Mouse (Mus musculus) urinary bladder, postnatal 4 days (tissue): ENCODE results near the gene Hmcn1.

ENCODE experiments used
- DNase-seq, 2 experiments: peaks; one replicate each; pipeline ENCODE4 v3.0.0; 2021 to 2022; ENCODE audit warnings: low spot score in 2 of 2

Hmcn1 gene

DNA sequence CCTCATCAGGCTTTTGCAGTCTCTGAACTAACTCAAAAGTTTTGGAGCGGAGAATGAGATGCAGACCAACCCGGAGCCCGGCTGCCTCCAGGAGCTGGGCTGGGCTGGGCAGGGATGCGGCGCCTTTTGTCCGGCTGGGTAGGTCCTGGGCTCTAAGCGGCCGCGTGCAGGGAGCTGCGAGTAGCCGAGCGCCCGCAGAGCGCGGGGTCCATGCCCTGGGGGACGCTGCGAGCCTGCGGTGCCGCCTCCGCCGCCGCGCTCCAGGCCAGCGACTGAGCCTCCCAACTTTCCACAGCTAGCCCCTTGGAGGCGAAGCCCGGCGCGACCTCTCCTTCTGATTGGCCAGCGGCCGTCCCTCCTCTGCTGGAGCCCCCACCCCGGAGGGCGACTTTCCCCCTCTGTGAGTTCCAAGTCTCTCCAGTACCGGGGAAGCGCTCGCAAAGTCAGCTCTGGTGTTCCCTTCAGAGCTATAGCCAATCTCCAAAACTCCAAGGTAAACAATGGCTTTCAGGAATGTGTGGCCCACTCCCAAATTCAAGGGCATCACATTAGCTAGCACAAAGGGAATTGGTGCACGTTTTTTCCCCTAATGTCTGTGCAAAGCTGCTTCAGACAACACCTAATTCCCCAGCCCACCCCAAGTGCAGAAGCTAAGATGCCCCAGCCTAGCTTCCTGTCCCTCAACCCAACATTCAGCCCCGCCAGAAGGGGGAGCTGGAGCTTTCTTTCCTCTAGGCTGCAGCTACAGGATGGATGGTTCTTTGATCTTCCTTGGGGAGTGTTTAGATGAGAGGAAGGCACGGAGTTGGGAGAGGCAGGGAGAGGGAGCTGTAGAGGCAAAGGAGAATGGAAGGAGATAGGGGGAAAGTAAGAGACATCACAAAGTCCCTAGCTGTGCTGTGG, at the start of gene Hmcn1:
Gene Hmcn1, minus strand, starts transcription at position 274 of the 903 bp plus-strand sequence.
- peak; percentile 66 to 73 for DNase-seq

DNA sequence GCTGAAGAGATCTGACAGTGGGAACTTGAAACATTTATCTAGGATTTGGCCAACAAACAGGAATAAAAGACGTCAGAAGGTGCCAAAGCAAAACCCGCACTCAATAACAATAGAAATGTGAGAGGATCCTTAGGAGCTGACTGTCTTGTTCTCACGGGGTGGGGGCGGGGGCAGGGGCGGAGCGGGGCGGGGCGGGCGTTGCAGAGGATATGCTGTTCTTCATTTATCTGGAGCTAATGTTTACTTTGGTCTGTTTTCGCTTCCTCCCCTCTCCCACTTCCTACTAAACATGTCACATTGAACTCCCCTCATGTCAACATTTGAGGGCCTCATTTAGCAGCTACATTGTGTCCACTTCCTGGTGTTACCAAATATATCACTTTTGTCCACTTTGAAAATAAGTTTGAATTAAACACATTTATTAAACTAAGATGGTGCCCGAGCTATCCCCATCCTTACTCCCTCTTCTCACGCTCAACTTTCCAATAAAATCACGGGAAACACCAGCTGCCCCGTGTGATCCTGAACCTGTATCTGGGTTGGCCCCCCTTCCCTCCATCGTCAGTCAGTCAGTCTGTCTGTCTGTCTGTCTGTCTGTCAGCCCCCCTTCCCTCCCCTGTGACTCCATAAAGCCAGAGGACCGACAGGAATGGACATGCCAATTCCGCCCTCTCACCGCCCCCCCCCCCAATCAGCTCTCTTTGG, 47.9 kb upstream of the Hmcn1 start:
- DNase-seq = no peak

DNA sequence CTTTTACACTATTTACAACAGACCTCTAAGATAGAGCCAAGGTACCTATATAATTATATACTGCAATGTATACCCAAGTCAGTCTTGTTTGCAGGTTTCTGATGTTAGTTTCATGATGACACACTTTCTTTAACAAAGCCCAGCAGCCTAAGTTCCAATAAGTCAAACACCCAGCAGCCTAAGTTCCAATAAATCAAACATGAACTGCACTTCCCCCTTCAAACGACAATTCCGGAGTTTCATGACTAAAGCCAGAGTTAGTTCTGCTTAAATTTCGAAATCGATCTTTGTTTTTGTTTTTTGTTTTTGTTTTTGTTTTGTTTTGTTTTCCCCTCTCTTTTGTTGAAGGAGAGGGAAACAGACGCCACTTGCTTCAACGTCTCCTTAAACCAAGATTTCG, 47.1 kb upstream of the Hmcn1 start:
- no peak for DNase-seq

DNA sequence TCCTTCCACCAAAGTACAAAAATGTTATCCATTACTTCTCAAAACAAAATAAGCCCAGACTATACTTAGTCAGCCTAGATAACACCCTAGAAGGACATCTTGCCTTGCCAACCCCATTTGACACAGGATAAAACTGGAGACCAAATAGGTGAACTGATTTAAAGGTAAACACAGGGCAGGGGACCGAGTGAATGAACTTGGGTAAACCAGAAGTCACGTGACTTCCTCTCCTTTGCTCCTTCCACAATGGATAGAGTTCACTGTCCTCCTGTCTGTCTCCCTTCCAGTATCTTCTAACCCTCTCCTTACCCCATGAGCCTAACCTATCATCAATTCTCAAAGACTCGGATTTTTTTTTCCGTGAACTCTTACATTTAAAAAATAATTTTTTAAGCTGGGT, 46.0 kb upstream of the Hmcn1 start:
- DNase-seq = no peak

DNA sequence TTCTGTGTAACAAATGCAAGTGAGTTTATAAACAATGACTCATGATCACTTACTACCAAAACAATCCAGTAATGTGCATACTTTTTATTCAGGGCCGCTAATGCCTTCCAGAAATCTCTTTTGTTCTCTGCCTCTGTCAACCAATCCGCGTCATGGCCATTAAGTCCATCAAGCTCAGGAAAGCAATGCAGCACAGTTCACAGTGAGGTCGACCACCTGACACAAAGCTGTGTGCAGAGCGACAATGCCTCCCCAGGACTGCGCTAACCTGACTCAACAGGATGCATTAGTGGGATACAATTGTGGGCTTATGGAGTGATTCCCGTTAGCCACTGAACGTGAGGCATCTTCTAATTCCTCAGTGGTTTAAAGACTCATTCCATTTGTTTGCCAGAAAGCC, 45.3 kb upstream of the Hmcn1 start:
- DNase-seq = no peak

DNA sequence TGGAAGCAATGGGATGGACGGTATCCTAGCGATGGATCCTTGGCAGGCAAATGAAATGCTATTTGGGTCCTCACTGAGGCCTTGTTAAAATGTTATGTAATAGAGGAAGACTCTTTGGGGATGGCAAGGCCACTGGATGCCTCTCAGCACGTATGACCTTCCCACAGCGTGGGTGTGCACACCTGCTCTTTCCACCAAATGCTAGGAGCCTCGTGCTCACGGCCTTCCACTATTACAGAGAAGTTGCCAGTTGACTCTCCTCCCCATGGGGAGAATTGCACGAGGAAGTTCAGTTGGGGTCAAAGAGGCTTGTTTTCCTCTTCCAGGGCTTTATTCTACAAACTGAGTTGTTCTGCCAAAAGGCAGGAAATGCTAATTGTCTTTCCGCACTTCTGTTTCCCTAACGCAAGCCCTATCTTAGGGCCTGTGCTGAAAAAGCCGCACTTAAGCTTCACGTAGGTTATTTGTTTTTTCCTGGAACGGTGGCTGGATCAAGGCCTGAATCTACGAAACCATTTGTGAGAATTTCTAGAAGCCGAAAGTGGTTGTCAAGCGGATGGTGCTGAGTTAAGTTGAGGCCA, 43.3 kb upstream of the Hmcn1 start:
- DNase-seq = no peak

DNA sequence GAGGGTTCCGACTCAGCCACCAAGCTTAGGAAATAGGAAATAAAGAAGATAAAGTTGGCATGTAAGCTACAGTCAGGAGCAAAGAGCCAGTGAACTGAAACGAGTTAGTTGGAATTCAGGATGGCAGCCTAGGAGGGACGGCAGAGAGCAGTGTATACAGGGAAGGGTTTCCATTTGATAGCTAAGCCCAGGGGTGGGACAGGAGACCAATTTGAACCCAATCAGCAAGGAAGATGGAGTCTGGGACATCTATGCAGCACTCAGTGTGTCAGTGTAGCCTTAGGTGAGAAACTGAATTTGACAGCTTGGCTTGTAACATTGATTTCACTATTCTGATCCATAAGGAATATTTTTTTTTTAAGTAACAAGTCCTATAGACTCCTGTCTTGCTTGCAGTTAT, 42.5 kb upstream of the Hmcn1 start:
- DNase-seq = no peak

DNA sequence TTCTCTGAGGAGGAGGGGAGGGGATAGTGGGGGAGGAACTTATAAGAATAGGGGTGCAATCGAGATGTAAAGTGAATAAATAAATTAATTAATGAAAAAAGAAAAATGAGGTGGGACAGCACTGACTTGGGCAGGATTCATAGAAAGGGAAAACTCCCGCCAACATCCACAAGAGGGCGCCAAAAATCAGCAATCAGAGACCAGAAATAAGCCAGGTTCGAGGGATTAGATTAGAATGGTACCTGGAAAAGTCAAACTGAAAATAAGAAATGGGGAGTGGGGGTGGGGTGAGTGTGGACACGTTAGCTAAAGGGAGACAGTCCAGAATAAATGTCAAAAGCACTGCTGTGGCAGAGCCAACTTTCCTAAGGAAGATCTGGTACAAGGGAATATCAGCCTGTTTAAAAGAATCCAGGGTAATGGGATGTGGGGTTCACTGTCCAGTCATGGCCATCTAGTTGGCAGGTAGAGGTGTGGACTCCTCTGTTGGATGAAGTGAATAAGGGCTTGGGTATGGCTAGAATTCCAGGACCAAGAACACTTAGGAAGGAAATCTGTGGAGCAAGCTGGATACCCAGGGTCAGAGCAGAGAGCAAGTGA, 41.9 kb upstream of the Hmcn1 start:
- DNase-seq = no peak

DNA sequence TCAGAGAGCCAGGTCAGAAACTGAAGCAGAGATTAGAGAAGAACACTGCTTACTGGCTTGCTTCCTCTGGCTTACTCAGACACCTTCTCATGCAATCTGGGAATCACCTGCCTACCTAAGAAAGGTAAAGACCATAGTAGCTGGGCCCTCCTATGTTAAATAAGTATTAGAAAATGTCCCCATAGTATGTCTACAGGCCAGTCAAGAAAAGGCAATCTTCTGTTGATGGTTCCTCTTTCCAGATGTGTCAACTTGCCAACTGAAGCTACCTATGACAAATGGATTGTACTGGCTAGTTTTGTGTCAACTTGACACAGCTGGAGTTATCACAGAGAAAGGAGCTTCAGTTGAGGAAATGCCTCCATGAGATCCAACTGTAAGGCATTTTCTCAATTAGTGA, 40.1 kb upstream of the Hmcn1 start:
- no peak for DNase-seq

DNA sequence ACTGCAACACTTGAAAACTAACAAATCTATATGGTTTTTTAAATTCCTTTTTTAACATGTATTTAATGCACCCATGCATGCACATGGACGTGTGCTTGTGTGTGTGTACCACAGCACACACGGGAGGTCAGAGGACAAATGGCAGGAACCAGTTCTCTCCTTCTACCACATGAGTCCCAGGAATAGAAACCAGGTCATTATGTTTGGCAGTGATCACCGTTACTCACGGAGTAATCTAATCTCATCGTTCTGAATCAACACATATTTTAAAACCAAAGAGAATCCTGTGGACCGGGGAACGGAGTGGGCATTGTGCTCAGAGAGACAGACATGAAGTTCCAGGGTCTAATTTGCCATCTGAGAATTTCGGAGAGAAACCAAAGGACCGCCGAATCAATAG, 38.3 kb upstream of the Hmcn1 start:
- DNase-seq = no peak

DNA sequence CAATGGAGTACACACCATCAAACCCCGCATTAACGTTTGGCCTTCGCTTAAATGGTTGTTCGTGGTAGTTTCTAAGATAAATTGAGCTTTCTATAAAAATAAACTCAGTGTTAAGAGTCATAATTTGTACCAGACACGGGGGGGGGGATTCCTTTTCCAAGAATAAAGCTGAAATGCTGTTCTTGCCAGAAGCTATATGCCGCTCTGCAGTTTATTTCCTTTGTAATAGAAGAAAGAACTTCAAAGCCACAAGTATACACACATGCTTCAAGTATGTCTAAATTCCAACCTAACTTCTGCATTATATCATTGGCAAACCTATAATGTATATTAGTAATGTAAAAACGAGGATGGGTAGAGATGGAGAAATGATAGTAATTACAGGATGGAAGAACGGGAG, 37.9 kb upstream of the Hmcn1 start:
- DNase-seq = no peak

DNA sequence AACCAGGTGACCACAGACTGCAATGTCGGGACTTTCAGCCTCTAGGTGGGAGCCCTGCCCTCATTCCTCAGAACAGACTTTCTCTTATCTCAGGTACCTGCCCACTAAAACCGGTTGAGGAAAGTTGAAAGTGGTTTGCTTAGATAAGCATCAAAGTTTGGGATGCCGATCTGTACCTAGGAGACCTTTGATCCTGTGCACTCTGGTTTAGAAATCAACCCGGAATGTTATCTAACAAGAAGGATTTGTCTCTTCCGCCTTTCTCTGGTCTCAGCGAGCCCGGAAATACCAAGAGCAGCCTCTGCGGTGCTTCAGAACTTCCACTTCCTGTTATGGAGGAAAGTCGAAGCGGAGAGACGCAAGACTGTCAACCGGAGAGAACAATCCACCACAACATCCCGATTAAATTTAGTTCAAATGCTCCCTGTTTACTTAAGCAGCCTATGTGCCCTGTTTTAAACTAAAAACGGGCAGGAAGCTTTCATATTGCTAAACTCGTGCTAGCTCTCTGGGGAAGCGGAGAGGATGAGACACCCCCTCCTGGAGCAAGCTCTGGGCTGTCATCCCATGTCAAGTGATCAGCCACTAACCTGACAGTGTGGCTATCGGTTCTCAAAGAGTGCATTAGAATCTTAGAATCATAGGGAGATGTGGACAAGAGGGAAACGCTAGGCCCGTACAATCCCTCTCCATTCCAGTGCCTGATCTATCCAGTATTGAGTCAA, 32.0 kb upstream of the Hmcn1 start:
- no peak for DNase-seq

DNA sequence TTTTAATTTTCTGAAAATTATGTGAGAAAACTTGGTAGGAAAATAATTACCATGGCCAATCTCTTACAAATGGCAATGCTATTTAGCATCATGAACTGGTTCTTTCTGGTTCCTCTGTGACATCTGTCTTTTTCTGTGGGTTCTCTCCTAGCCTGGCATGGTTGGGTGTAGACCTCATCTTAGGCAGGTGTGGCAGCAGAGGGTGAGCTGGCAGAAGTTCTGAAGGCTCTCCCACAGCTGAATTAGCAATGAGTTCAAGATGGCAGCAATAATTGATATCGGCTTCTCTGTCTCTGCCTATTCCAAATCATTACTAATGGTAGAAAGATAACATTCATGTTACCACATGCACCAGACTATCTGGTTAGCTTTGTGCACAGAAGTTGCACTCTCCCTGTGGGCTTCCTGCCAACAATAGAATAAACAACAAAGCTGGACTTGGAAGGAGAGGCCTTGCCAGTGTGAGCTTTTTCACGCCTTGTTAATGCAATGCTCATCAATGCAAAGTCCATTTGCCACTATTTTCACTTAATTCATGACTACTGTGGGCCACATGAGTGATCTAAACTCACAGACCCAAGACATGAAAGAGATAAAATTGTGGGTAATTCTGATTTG, 26.1 kb upstream of the Hmcn1 start:
- DNase-seq = no peak

DNA sequence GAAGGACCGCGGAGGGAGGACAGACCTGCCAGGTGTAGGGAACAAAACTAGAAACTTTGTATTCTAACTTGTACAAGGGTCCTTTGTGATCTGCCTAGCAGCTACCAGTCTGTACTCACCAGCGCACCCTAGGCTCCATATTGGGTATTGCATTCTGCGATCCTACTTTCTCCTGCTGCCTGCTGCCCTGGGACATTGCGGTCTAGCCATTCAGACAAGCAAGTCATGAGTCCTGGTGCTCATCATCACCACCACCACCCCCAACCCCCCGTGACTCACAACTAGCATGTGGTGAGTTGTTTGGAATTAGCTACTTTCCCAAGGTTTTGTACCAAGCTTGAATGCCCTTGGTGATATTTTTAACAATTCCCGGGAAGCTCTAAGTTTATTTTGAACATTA, 17.8 kb upstream of the Hmcn1 start:
- DNase-seq = peak; percentile 44 to 81

DNA sequence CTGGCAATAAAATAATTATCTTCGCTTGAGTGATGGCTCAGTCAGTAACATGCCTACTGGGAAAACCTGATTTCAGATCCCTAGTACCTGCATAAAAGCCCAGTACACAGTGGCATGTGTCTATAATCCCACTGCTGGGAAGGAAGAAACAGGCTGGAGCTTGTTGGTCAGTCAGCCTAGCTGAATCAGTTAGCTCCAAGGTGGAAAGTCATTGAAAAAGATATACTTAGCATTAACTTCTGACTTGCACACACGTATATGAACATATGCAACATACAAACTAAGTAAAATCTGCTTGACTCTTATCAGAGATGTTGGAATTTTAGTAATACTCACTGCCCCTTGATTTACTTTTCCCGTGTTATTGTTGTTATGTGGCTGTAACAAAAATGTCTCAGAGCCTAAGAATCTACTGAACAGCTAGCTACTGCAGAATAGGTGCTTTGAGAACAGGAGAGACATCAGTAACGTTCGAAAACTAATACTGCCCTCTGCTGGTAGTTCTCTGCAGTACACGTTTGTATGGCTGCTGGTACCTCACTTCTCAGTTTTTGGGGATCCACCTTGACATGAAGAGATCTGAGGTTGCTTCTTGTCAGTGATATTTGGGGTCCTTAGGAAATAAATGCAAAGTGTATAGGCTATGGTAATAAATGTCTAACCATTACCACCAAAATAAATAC, 16.0 kb upstream of the Hmcn1 start:
- DNase-seq = no peak

DNA sequence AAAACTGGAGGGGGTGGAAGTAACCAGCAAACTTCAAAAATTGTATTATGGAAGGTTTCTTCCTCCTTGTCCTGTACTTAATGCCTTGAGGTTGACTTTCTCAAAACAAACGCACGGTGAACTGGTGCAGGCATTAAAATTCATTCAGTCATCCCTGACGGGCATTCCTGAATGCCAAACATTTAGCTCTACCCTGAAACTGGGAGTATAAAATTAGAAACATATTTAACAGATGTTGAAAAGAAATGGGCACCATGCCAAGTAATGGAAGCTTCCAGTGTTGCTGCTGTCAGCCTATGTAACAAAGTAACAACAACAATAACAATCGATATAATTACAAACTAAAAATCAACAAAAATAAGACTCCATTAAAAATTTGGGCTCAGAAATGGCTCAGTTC, 14.5 kb upstream of the Hmcn1 start:
- no peak for DNase-seq

DNA sequence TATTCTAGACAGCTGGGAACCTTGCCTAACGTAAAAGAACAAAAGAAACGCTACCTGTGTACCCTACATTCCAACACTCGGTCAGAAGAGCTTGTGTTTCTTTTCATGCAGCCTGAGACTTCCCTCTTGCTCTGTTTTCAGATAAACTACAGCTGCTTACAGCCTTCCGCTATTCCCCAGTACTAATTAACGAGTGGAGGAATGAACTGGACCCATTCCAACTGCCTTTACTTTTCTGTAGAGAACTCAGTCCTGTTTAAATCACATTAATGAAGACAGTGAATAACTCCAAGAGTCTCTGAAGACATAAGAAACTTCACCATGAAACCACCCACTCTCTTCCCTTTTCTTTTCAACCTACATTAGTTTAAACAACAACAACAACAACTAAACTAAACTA, 10.8 kb upstream of the Hmcn1 start:
- no peak for DNase-seq

DNA sequence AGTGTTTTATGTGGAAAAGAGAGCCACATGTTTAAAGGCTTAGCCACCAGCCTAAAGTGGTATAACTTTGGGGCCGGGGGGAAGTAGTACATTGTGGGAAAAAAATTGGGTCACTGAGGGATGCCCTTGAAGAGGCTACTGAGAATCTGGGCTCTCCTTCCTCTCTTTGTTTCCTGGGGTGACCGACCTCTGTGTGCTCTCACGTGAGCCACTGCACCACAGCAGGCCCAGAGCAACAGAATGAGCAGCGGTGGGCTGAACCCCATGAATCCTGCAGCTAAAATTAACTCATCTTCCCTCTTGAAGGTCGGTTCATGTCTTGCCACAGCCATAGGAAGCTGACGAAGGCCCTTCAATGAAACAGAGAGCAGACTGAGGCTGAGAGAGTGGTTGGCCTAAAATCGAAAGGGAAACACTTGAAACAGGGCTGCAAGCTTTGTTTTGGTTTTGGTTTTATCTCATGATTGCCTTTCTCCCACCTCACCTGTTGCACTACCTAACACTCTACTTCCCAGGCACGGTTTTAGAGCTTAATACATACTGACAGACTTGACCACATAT, 8.7 kb upstream of the Hmcn1 start:
- no peak for DNase-seq

DNA sequence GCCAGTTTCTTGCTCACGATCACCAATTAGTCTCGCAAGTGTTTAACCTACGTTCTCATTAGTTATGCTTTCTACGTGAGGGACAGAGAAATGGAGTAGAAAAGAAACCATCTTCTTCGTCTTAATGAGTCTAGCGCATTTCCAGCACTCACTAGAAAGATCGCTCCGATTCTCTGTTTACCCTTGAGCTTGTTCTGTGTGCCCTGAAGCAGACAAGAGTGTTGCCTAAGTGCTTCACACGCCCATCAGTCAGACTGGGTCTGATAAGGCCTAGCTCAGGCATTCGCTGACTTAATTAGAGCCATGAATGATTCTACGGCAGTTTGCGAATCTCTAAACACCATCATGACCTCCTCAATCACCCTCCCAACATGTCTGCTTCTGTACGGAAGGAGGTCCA, 7.5 kb upstream of the Hmcn1 start:
- DNase-seq = no peak

DNA sequence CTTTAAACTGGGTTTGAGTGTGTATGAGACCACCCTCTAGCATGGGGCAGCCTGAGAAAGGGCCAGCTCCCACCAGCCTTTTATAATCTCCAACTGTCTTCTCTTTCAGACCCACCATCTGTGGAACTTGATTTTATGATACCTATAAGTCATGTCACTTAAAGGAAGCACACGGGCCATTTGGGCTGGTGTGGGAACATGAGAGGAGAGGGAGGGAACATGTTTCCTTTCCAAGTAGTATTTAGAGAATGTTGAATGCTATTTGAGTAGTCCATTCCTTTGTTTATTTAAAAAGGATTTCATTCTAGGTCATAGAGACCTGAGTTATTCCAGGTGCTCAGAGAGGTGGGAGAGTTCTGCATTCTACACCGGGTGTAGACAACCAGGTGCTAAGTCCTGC, 1.4 kb upstream of the Hmcn1 start:
- DNase-seq = no peak
